Mouse (Mus musculus) kidney, postnatal 0 days (tissue): Measurements from ENCODE around the gene Fbxo10. TPM values are rescaled to one million over a fixed set of nuclear protein-coding genes. Genes with fewer than 3 reads are reported as not detected.
A peak's percentile ranks its signal among the peaks of the same experiment; 100 is the strongest.
"Not testable (repeated sequence)": the region's sequence is repeated elsewhere in the genome, so short reads cannot be mapped to it uniquely, and the experiment has no call there.

Experiments used
- ATAC-seq: fragments of 200-750 bp; cut with Nextera tagmentation; replicated peaks from 2 replicates; pipeline ENCODE4 v1.8.0; 2017; ENCODE audit warnings: low read depth, moderate number of reproducible peaks, moderate TSS enrichment, moderate library complexity; ENCODE audit not compliant: low FRiP score
- DNase-seq: peaks from one replicate; pipeline ENCODE4 v3.0.0-alpha.2; 2016; ENCODE audit warnings: low spot score
- H3K27ac ChIP-seq: fragments of 300-500 bp; sonication (generic); 2 replicates; pipeline ENCODE4 v1.5.1; 2014; ENCODE audit warnings: mild to moderate bottlenecking
- H3K27me3 ChIP-seq: fragments of 300-500 bp; sonication (generic); 2 replicates; pipeline ENCODE4 v1.6.1; 2014; ENCODE audit warnings: low read length, mixed read lengths; ENCODE audit not compliant: insufficient read depth
- H3K36me3 ChIP-seq: fragments of 300-500 bp; sonication (generic); 2 replicates; pipeline ENCODE4 v1.6.1; 2014; ENCODE audit warnings: low read length, mixed read lengths; ENCODE audit not compliant: insufficient read depth
- H3K4me1 ChIP-seq: fragments of 300-500 bp; sonication (generic); replicated peaks from 2 replicates; pipeline ENCODE4 v1.6.1; 2014; ENCODE audit warnings: antibody characterized with exemption, low read length, mixed read lengths; ENCODE audit not compliant: insufficient read depth
- H3K4me2 ChIP-seq: fragments of 300-500 bp; sonication (generic); 2 replicates; pipeline ENCODE4 v1.6.1; 2014; ENCODE audit warnings: mild to moderate bottlenecking, low read length, moderate library complexity, mixed read lengths
- H3K4me3 ChIP-seq: fragments of 300-500 bp; sonication (generic); replicated peaks from 2 replicates; pipeline ENCODE4 v1.5.1; 2014; ENCODE audit warnings: low read depth, low read length
- H3K9ac ChIP-seq: fragments of 300-500 bp; sonication (generic); 2 replicates; pipeline ENCODE4 v1.6.1; 2014; ENCODE audit warnings: low read depth, low read length
- H3K9me3 ChIP-seq: fragments of 300-500 bp; sonication (generic); replicated peaks from 2 replicates; pipeline ENCODE4 v1.6.1; 2016; ENCODE audit warnings: low read length, inconsistent platforms, mixed read lengths
- CTCF ChIP-seq: IDR thresholded peaks from 2 replicates; pipeline ENCODE4 v1.5.1; 2016; ENCODE audit warnings: antibody characterized with exemption, low read depth, mild to moderate bottlenecking, moderate library complexity
- WGBS: fragments of 180-500 bp; shearing (Covaris S2); extraction: QIAGEN DNeasy Blood & Tissue Kit; methylation state at CpG from one replicate; pipeline ENCODE4 v1.1.7; 2014; 5-methylcytosine and 5-hydroxymethylcytosine counted together
- polyA plus RNA-seq: library from polyadenylated mRNA; unstranded; fragments of >200 nt; fragmentation: Nextera tagmentation; extraction: Ambion mirVana; gene quantifications from 2 replicates; pipeline ENCODE4 v1.2.1, GENCODE M21; 2015

Gene Fbxo10
- polyA plus RNA-seq, 1 experiment from 2014 or later, result 10.7 TPM

DNA sequence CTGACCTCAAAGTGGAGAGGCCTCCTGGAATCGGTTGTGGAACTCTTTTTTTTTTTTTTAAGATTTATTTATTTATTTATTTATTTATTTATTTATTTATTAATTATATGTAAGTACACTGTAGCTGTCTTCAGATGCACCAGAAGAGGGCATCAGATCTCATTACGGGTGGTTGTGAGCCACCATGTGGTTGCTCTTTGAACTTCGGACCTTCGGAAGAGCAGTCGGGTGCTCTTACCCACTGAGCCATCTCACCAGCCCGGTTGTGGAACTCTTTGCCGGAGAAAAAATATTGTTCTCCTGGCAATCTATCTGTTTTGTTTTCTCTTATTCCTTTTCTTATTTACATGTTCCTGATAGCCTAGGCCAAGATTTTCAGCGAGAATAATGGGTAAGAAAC is 45.5 kb downstream of the Fbxo10 start:
- not testable (repeated sequence) for H3K9ac ChIP-seq, H3K27ac ChIP-seq, H3K27me3 ChIP-seq, H3K36me3 ChIP-seq, ATAC-seq, H3K9me3 ChIP-seq, DNase-seq, H3K4me3 ChIP-seq, H3K4me1 ChIP-seq, H3K4me2 ChIP-seq
- peak; percentile 41 for TF ChIP-seq CTCF
- 61% methylated on average over 8 of the region's 8 CpGs for WGBS

DNA sequence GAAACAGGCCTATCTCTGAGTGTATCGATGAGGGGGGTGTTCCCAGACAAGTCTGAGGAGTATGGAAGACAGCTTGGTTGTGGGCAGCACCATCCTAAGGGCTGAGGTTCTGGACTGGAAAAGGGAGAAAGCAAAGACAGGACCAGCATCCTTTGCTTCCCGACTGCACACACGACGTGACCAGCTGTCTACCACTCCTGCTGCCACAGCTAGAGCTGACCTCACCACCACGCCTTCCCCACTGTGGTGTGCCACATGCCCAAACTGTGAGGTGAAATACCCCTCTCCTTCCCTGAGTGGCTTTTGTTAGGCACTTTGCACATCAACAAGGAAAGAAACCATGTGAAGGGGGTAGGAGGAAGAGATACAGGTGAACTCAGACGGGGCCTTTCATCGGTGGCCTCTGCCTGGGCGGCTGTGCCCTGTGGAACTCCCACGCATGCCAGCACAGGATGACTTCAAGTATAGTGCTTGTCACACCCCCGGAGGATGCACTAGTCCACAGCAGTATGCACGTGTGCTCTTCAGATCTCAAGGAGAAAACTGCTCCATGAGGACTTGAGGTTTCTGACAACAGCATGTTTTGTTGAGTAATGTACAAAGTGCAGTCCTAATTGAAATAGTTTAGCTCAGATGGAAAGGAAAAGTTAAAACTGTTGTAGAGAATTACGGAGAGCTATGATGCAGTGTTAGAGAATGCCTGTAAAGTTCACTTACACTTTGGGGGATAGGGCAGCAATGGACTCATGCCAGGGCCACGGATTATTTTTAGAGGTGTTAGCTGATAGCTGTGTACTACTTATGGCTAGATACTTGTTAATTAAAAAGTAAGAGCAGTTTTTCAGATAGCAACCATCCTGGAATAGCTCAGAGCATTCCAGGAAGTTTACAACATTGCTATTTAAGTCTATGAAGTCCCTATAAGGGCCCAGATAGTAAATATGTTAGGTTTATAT is 46.7 kb downstream of the Fbxo10 start:
- H3K9me3 ChIP-seq, result no peaks in the 10 kb centered on the region
- TF ChIP-seq CTCF, result no peak
- 69% methylated on average over 13 of the region's 13 CpGs for WGBS
- 0 out of 2 replicates have a peak, but pooled peaks cover 6% of the 10 kb centered on the region for H3K4me1 ChIP-seq
- ATAC-seq, result 0 out of 2 replicates have a peak, but pooled peaks have one; percentile 48
- no peak overlapping the region for H3K4me2 ChIP-seq
- H3K4me3 ChIP-seq, result no peak overlapping the region
- peak; percentile 16 for DNase-seq
- no peak overlapping the region for H3K27ac ChIP-seq
- no peaks in the 10 kb centered on the region for H3K27me3 ChIP-seq
- H3K9ac ChIP-seq, result no peak overlapping the region
- 0 out of 2 replicates have a peak, but pooled peaks cover 5% of the 10 kb centered on the region for H3K36me3 ChIP-seq

- H3K4me1 ChIP-seq, result 0 out of 2 replicates have a peak, but pooled peaks cover 6% of the 10 kb centered on the region
- no peaks in the 10 kb centered on the region for H3K27me3 ChIP-seq
- 81% methylated on average over 5 of the region's 5 CpGs for WGBS
- H3K9ac ChIP-seq, result no peak overlapping the region
- peaks cover 14% of the 10 kb centered on the region; the same call in 1 of the 2 replicates for H3K36me3 ChIP-seq
- H3K27ac ChIP-seq, result no peak overlapping the region
- no peak for TF ChIP-seq CTCF
- DNase-seq (no peak), ATAC-seq (no peak)
- no peak overlapping the region for H3K4me2 ChIP-seq
- H3K9me3 ChIP-seq, result no peaks in the 10 kb centered on the region
- H3K4me3 ChIP-seq, result no peak overlapping the region
Measured at GRCm38 (mm10) chr4:45036571-45036970, 47.8 kb downstream of the Fbxo10 start.

GRCm38 (mm10) chr4:45036048-45036447 is 48.4 kb downstream of the Fbxo10 start:
- H3K4me2 ChIP-seq, result no peak overlapping the region
- DNase-seq (no peak), ATAC-seq (no peak)
- peaks cover 15% of the 10 kb centered on the region; the same call in 1 of the 2 replicates for H3K36me3 ChIP-seq
- H3K4me1 ChIP-seq, result 0 out of 2 replicates have a peak, but pooled peaks cover 6% of the 10 kb centered on the region
- TF ChIP-seq CTCF, result no peak
- WGBS, result 88% methylated on average over 10 of the region's 10 CpGs
- no peaks in the 10 kb centered on the region for H3K9me3 ChIP-seq
- no peak overlapping the region for H3K9ac ChIP-seq
- no peak overlapping the region for H3K27ac ChIP-seq
- no peaks in the 10 kb centered on the region for H3K27me3 ChIP-seq
- H3K4me3 ChIP-seq, result no peak overlapping the region

DNA sequence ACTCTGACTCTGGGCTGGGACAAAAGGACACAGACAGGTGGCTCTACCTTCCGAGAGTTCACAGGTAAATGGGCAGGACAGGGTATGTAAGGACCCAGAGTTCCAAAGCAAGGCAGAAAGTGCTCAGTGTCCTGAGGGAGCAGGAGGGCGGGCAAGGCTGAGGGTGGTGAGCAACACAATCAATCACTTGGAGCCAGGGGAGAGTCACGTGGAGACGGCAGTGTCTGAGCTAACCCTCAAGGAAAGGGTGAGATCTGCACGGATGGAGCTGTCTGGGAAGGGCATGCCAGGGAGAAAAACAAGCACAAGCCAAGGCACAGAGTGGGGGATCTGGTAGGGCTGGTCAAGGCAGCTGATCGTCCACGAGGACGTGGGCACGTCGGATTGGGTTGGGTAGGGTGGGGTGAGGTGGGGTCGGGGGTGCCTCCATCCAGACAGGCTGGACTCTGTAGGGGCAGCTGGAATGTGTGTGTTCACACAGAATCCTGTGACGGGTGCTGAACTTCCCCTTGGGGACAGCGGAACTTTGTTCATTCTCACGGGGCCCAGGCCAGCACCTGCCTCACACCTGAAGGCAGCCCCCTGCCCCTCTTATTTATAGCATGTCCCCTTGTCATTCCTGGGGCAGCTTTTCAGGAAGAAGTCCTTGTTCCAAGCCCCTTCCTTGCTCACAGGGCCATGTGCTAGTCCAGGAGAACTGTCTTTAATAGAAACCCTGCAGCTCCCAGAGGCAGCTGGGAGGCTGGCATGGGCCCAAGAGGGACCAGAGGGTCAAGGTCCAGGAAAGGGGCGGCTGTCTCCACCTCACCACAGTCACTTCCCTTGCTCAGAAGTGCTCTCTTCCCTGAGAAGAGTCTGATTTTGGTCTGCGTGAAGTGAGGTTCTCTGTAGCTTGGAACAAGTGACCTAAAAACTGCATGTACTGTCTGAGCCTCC is 49.4 kb downstream of the Fbxo10 start:
- no peaks in the 10 kb centered on the region for H3K9me3 ChIP-seq
- no peak for TF ChIP-seq CTCF
- no peak overlapping the region for H3K9ac ChIP-seq
- WGBS, result 63% methylated on average over 16 of the region's 16 CpGs
- no peak overlapping the region for H3K4me2 ChIP-seq
- DNase-seq (peak; percentile 50), ATAC-seq (peak; percentile 56)
- peak overlapping the region; percentile 50 for H3K27ac ChIP-seq
- H3K4me3 ChIP-seq, result no peak overlapping the region
- H3K4me1 ChIP-seq, result 0 out of 2 replicates have a peak, but pooled peaks cover 6% of the 10 kb centered on the region
- peaks cover 18% of the 10 kb centered on the region; the same call in 1 of the 2 replicates for H3K36me3 ChIP-seq
- no peaks in the 10 kb centered on the region for H3K27me3 ChIP-seq

GRCm38 (mm10) chr4:45032586-45032985 is 51.8 kb downstream of the Fbxo10 start:
- no peak overlapping the region for H3K9ac ChIP-seq
- H3K36me3 ChIP-seq, result peaks cover 19% of the 10 kb centered on the region
- 91% methylated on average over 9 of the region's 9 CpGs for WGBS
- DNase-seq, result no peak
- H3K27ac ChIP-seq, result no peak overlapping the region
- TF ChIP-seq CTCF, result no peak
- 0 out of 2 replicates have a peak, but pooled peaks cover 6% of the 10 kb centered on the region for H3K4me1 ChIP-seq
- H3K4me3 ChIP-seq, result no peak overlapping the region
- H3K4me2 ChIP-seq, result no peak overlapping the region
- ATAC-seq, result no peak
- H3K9me3 ChIP-seq, result no peaks in the 10 kb centered on the region
- H3K27me3 ChIP-seq, result no peaks in the 10 kb centered on the region
